Mouse (Mus musculus): Measurements from ENCODE around the gene Igfbpl1. TPM values are rescaled to one million over a fixed set of nuclear protein-coding genes. Genes with fewer than 3 reads are reported as not detected.
A peak's percentile ranks its signal among the peaks of the same experiment; 100 is the strongest.

Gene Igfbpl1
- polyA plus RNA-seq (2015; fragmentation: Nextera tagmentation; extraction: Ambion mirVana): 78.5 and 86.8 TPM in 2 replicates

- under 1% methylated on average over 88 of the region's 91 CpGs for WGBS
- H3K27me3 ChIP-seq: peaks cover 24% of the 10 kb centered on the region
- H3K36me3 ChIP-seq (ENCODE audit: poor library complexity, severe bottlenecking): peaks cover 6% of the 10 kb centered on the region; the same call in 1 of the 2 replicates
- peak; percentile 68 for ATAC-seq
- H3K4me1 ChIP-seq: peaks cover 89% of the 10 kb centered on the region
- H3K4me2 ChIP-seq: peak within 1 kb of the TSS; percentile 69
- H3K4me3 ChIP-seq: peak within 1 kb of the TSS; percentile 73
- no peaks in the 10 kb centered on the region for H3K9me3 ChIP-seq (replicated peaks)
- H3K27ac ChIP-seq: peak within 1 kb of the TSS; percentile 98
- peak within 1 kb of the TSS; percentile 99 for H3K9ac ChIP-seq
Measured at GRCm38 (mm10) chr4:45826275-45827040, at the start of gene Igfbpl1. Igfbpl1 (minus strand) TSS chr4:45826923.

DNA sequence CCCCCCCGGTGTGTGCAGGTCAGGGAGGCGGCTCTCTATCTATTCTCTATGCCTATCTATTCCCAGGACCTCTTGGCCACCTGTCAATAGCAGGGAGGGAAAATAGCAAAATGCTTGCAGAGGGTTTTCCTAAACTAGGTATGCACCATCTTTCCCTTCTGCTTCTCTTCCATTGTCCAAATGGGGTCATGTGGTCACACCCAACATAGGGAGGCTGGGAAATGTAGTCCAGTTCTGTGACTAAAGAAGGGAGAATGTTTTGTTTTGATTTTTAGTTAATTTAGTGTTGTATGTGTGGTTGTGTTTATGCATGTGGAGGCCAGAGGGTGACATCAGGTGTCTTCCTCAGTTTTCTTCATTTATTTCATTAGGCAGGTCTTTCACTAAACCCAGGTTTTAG, 45.4 kb upstream of the Igfbpl1 start:
- H3K4me1 ChIP-seq: peaks cover 5% of the 10 kb centered on the region
- ATAC-seq: no peak
- H3K4me3 ChIP-seq: no peak overlapping the region
- H3K27ac ChIP-seq: no peak overlapping the region
- H3K4me2 ChIP-seq: no peak overlapping the region
- 0 out of 2 replicates have a peak, but pooled peaks cover 2% of the 10 kb centered on the region for H3K27me3 ChIP-seq
- WGBS: 100% methylated on average over 1 of the region's 2 CpGs
- H3K36me3 ChIP-seq (ENCODE audit: poor library complexity, severe bottlenecking): no peaks in the 10 kb centered on the region
- H3K9me3 ChIP-seq (replicated peaks): no peaks in the 10 kb centered on the region
- H3K9ac ChIP-seq: no peak overlapping the region

DNA sequence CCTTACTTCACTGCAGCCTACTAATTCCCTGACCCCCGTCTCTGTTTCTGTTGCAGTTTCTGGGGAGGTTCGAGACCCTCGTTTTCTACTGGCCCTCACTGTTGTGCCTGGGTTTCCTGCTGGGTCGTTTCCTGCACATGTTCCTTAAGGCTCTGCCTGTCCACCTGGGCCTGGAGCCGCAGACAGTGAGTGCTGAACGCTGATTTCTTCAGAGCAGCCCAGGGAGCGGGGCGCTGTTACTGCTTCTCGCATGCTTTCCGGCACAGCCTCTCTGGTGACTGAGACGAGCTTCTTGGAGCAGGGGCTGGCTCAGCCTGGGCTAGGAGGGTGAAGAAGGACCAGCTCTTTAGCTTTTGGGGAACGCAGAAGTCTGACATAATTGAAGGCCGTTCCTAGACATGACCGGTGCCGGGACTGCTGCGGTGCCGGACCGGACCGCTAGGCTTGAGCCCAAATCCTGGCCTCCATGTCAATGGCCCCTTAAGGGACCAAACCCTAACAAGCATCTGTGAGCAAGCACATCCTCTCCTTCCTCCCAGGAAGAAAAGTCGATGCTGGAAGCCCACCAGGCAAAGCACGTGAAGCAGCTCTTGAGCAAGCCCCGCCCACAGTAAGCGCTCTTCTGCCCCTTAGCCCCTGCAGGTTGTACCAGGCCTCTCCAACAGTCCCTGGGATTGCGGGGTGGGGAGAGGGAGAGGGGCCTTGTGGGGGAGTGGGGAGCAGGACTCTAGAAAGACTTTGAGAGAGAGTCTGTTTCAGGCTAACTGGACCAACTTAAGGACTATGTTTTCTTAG, 42.5 kb upstream of the Igfbpl1 start:
- 25% methylated on average over 24 of the region's 24 CpGs for WGBS
- no peak overlapping the region for H3K9ac ChIP-seq
- H3K4me2 ChIP-seq: peak overlapping the region; percentile 12; the same call in 1 of the 2 replicates
- no peaks in the 10 kb centered on the region for H3K36me3 ChIP-seq (ENCODE audit: poor library complexity, severe bottlenecking)
- H3K9me3 ChIP-seq (replicated peaks): no peaks in the 10 kb centered on the region
- H3K27ac ChIP-seq: no peak overlapping the region
- no peak for ATAC-seq
- 0 out of 2 replicates have a peak, but pooled peaks cover 5% of the 10 kb centered on the region for H3K27me3 ChIP-seq
- peaks cover 5% of the 10 kb centered on the region for H3K4me1 ChIP-seq
- no peak overlapping the region for H3K4me3 ChIP-seq

- no peaks in the 10 kb centered on the region for H3K36me3 ChIP-seq (ENCODE audit: poor library complexity, severe bottlenecking)
- no peak for ATAC-seq
- H3K9ac ChIP-seq: no peak overlapping the region
- no peaks in the 10 kb centered on the region for H3K9me3 ChIP-seq (replicated peaks)
- peaks cover 5% of the 10 kb centered on the region for H3K4me1 ChIP-seq
- WGBS: 52% methylated on average over 8 of the region's 8 CpGs
- no peak overlapping the region for H3K4me3 ChIP-seq
- H3K27me3 ChIP-seq: 0 out of 2 replicates have a peak, but pooled peaks cover 5% of the 10 kb centered on the region
- H3K27ac ChIP-seq: no peak overlapping the region
- no peak overlapping the region for H3K4me2 ChIP-seq
Measured at GRCm38 (mm10) chr4:45867416-45867815, 40.7 kb upstream of the Igfbpl1 start.

- Histone ChIP-seq H3K27ac (no peak overlapping the region), H3K9ac (no peak overlapping the region), H3K36me3 (ENCODE audit: poor library complexity, severe bottlenecking) (no peaks in the 10 kb centered on the region), H3K9me3 (replicated peaks) (peaks cover 6% of the 10 kb centered on the region; the same call in 1 of the 2 replicates), H3K4me2 (no peak overlapping the region), H3K4me3 (no peak overlapping the region), H3K4me1 (no peaks in the 10 kb centered on the region), H3K27me3 (0 out of 2 replicates have a peak, but pooled peaks cover 2% of the 10 kb centered on the region)
- ATAC-seq: no peak
- 58% methylated on average over 5 of the region's 5 CpGs for WGBS
Measured at GRCm38 (mm10) chr4:45861160-45861559, 34.4 kb upstream of the Igfbpl1 start.

- Histone ChIP-seq H3K27me3 (peaks cover 4% of the 10 kb centered on the region; the same call in 1 of the 2 replicates), H3K9me3 (replicated peaks) (peaks cover 9% of the 10 kb centered on the region; the same call in 1 of the 2 replicates), H3K4me3 (no peak overlapping the region), H3K4me1 (peaks cover 9% of the 10 kb centered on the region; the same call in 1 of the 2 replicates), H3K9ac (no peak overlapping the region), H3K36me3 (ENCODE audit: poor library complexity, severe bottlenecking) (no peaks in the 10 kb centered on the region), H3K27ac (no peak overlapping the region), H3K4me2 (no peak overlapping the region)
- peak; percentile 85 for ATAC-seq
- 42% methylated on average over 19 of the region's 19 CpGs for WGBS
Measured at GRCm38 (mm10) chr4:45855803-45856424, 29.2 kb upstream of the Igfbpl1 start.

DNA sequence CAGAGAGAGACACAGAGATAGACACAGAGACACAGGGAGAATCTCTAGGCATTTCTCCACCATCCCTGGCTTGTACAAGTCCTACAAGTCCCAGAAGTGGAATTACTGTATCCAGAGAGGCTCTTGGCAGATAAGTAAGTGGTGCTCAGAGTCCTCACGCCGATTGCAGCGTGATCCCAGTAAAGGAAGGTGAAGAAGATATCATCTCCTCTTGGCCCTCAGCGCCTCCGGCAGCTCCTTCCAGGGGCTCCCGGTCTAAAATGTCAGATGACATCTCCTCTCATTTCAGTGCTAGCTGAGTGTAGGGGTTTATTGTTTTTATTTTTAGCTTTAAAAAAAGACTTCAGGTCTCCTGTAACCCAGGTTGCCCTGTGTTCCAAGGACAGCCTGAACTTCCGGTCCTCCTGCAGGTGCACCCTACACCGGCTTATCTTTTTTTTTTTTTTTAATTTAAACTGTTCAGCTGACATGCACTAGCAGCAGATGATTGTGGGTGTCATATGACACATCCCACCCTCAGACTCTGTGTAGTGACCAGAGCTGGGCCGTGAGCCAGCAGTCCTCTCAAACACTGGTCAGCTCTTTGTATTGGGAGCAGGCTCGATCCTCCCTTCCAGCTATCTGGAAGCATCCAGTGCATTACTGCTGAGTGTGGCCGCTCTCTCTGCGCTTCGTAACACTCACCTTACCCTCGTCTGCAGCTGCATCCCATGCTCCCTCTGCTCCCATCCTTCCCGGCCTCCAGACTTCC, 26.9 kb upstream of the Igfbpl1 start:
- Histone ChIP-seq H3K4me3 (no peak overlapping the region), H3K9ac (0 out of 2 replicates have a peak overlapping the region, but pooled peaks have one; percentile 8), H3K27me3 (peaks cover 6% of the 10 kb centered on the region; the same call in 1 of the 2 replicates), H3K9me3 (replicated peaks) (0 out of 2 replicates have a peak, but pooled peaks cover 3% of the 10 kb centered on the region), H3K4me1 (peaks cover 17% of the 10 kb centered on the region; the same call in 1 of the 2 replicates), H3K4me2 (no peak overlapping the region), H3K36me3 (ENCODE audit: poor library complexity, severe bottlenecking) (no peaks in the 10 kb centered on the region), H3K27ac (no peak overlapping the region; the same call in 1 of the 2 replicates)
- ATAC-seq: no peak
- 83% methylated on average over 15 of the region's 15 CpGs for WGBS

DNA sequence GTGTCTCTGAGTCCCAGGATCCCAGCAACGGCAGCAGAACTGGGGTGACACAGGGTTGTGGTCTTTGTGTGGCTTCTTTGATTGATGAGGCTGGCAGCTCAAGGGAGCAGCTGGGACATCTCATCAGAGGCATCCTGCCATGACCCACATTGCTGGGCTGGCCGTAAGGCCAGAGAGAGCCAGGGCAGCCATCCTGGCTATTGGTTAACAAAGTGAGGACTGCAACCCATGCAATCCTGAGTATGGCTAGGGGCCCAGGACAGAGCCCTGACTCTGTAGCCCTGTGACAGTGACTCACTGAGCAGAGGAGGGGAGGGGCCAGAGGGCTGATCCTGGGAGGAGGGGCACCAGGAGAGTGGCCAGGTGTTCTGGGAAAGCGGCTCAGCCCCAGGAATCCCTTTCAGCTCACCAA, 24.9 kb upstream of the Igfbpl1 start:
- WGBS: 51% methylated on average over 3 of the region's 3 CpGs
- Histone ChIP-seq H3K9ac (no peak overlapping the region), H3K4me2 (no peak overlapping the region), H3K27me3 (peaks cover 6% of the 10 kb centered on the region; the same call in 1 of the 2 replicates), H3K4me3 (no peak overlapping the region), H3K9me3 (replicated peaks) (0 out of 2 replicates have a peak, but pooled peaks cover 3% of the 10 kb centered on the region), H3K36me3 (ENCODE audit: poor library complexity, severe bottlenecking) (no peaks in the 10 kb centered on the region), H3K27ac (no peak overlapping the region), H3K4me1 (peaks cover 17% of the 10 kb centered on the region; the same call in 1 of the 2 replicates)
- ATAC-seq: no peak

GRCm38 (mm10) chr4:45849419-45849818, 22.7 kb upstream of the Igfbpl1 start:
- H3K36me3 ChIP-seq (ENCODE audit: poor library complexity, severe bottlenecking): no peaks in the 10 kb centered on the region
- H3K4me1 ChIP-seq: peaks cover 15% of the 10 kb centered on the region; the same call in 1 of the 2 replicates
- H3K27ac ChIP-seq: no peak overlapping the region
- H3K4me2 ChIP-seq: no peak overlapping the region
- no peak overlapping the region for H3K9ac ChIP-seq
- H3K27me3 ChIP-seq: peaks cover 2% of the 10 kb centered on the region; the same call in 1 of the 2 replicates
- no peak overlapping the region for H3K4me3 ChIP-seq
- no peak for ATAC-seq
- 29% methylated on average over 1 of the region's 1 CpGs for WGBS
- H3K9me3 ChIP-seq (replicated peaks): no peaks in the 10 kb centered on the region

- Histone ChIP-seq H3K36me3 (ENCODE audit: poor library complexity, severe bottlenecking) (no peaks in the 10 kb centered on the region), H3K4me2 (no peak overlapping the region), H3K27ac (no peak overlapping the region), H3K9me3 (replicated peaks) (no peaks in the 10 kb centered on the region), H3K27me3 (peaks cover 2% of the 10 kb centered on the region; the same call in 1 of the 2 replicates), H3K9ac (no peak overlapping the region), H3K4me1 (peaks cover 15% of the 10 kb centered on the region; the same call in 1 of the 2 replicates), H3K4me3 (no peak overlapping the region)
- WGBS: 50% methylated on average over 10 of the region's 10 CpGs
- ATAC-seq: no peak
Measured at GRCm38 (mm10) chr4:45848825-45849156, 22.1 kb upstream of the Igfbpl1 start.
